Mouse (Mus musculus): ENCODE measurements around the gene Orai1. TPM values are rescaled to one million over a fixed set of nuclear protein-coding genes. Genes with fewer than 3 reads are reported as not detected.

Orai1 gene
- polyA plus RNA-seq, 1 experiment from 2014 or later, result 16.8 TPM

- H3K9me3 ChIP-seq (replicated peaks; ENCODE audit: control insufficient read depth, low read length), result no peaks in the 10 kb centered on the region
- H3K4me2 ChIP-seq (ENCODE audit: low read depth, low read length), result peak overlapping the region; percentile 7; the same call in 1 of the 2 replicates
- WGBS, result 28% methylated on average over 11 of the region's 11 CpGs
- H3K9ac ChIP-seq (ENCODE audit: low read length), result 0 out of 2 replicates have a peak overlapping the region, but pooled peaks have one; percentile 12
- no peak for ATAC-seq (replicated peaks; ENCODE audit: extremely low read depth, insufficient read depth, low FRiP score)
- no peak overlapping the region for H3K4me3 ChIP-seq (ENCODE audit: low read length)
- H3K36me3 ChIP-seq (ENCODE audit: control insufficient read depth, insufficient read depth), result no peaks in the 10 kb centered on the region
- H3K27me3 ChIP-seq (ENCODE audit: control insufficient read depth, insufficient read depth, low read length), result no peaks in the 10 kb centered on the region
- peaks cover 17% of the 10 kb centered on the region for H3K4me1 ChIP-seq (ENCODE audit: control insufficient read depth, insufficient read depth, low read length)
- no peak overlapping the region for H3K27ac ChIP-seq (ENCODE audit: low read length)
Measured at GRCm38 (mm10) chr5:123009873-123010272, 5.0 kb upstream of the Orai1 start.

GRCm38 (mm10) chr5:123010806-123011205 lies 4.1 kb upstream of the Orai1 start:
- no peaks in the 10 kb centered on the region for H3K9me3 ChIP-seq (replicated peaks; ENCODE audit: control insufficient read depth, low read length)
- WGBS, result 94% methylated on average over 6 of the region's 6 CpGs
- no peak overlapping the region for H3K27ac ChIP-seq (ENCODE audit: low read length)
- H3K27me3 ChIP-seq (ENCODE audit: control insufficient read depth, insufficient read depth, low read length), result no peaks in the 10 kb centered on the region
- H3K36me3 ChIP-seq (ENCODE audit: control insufficient read depth, insufficient read depth), result no peaks in the 10 kb centered on the region
- no peak overlapping the region for H3K9ac ChIP-seq (ENCODE audit: low read length)
- H3K4me1 ChIP-seq (ENCODE audit: control insufficient read depth, insufficient read depth, low read length), result peaks cover 21% of the 10 kb centered on the region
- H3K4me3 ChIP-seq (ENCODE audit: low read length), result no peak overlapping the region
- ATAC-seq (replicated peaks; ENCODE audit: extremely low read depth, insufficient read depth, low FRiP score), result no peak
- H3K4me2 ChIP-seq (ENCODE audit: low read depth, low read length), result no peak overlapping the region

- H3K4me3 ChIP-seq (ENCODE audit: low read length), result no peak overlapping the region
Measured at GRCm38 (mm10) chr5:123011705-123012104, 3.2 kb upstream of the Orai1 start.

GRCm38 (mm10) chr5:123013599-123014315 lies 1.1 kb upstream of the Orai1 start:
- 56% methylated on average over 9 of the region's 9 CpGs for WGBS
- ATAC-seq (replicated peaks; ENCODE audit: extremely low read depth, insufficient read depth, low FRiP score), result no peak
- H3K36me3 ChIP-seq (ENCODE audit: control insufficient read depth, insufficient read depth), result no peaks in the 10 kb centered on the region
- H3K27me3 ChIP-seq (ENCODE audit: control insufficient read depth, insufficient read depth, low read length), result no peaks in the 10 kb centered on the region
- peaks cover 43% of the 10 kb centered on the region for H3K4me1 ChIP-seq (ENCODE audit: control insufficient read depth, insufficient read depth, low read length)
- no peak overlapping the region for H3K9ac ChIP-seq (ENCODE audit: low read length)
- H3K4me2 ChIP-seq (ENCODE audit: low read depth, low read length), result no peak overlapping the region
- no peak overlapping the region for H3K4me3 ChIP-seq (ENCODE audit: low read length)
- no peak overlapping the region for H3K27ac ChIP-seq (ENCODE audit: low read length)
- no peaks in the 10 kb centered on the region for H3K9me3 ChIP-seq (replicated peaks; ENCODE audit: control insufficient read depth, low read length)

More at GRCm38 (mm10) chr5:123011705-123012104, 3.2 kb upstream of the Orai1 start:
- Histone ChIP-seq H3K27me3 (ENCODE audit: control insufficient read depth, insufficient read depth, low read length) (no peaks in the 10 kb centered on the region), H3K9me3 (replicated peaks; ENCODE audit: control insufficient read depth, low read length) (no peaks in the 10 kb centered on the region), H3K4me1 (ENCODE audit: control insufficient read depth, insufficient read depth, low read length) (peaks cover 29% of the 10 kb centered on the region), H3K27ac (ENCODE audit: low read length) (no peak overlapping the region), H3K4me2 (ENCODE audit: low read depth, low read length) (no peak overlapping the region), H3K9ac (ENCODE audit: low read length) (no peak overlapping the region), H3K36me3 (ENCODE audit: control insufficient read depth, insufficient read depth) (no peaks in the 10 kb centered on the region)
- ATAC-seq (replicated peaks; ENCODE audit: extremely low read depth, insufficient read depth, low FRiP score), result no peak
- 92% methylated on average over 9 of the region's 9 CpGs for WGBS

GRCm38 (mm10) chr5:123015915-123016314 lies 1.0 kb downstream of the Orai1 start:
- WGBS, result 17% methylated on average over 8 of the region's 8 CpGs

GRCm38 (mm10) chr5:123017504-123017903 lies 2.6 kb downstream of the Orai1 start:
- Histone ChIP-seq H3K9me3 (replicated peaks; ENCODE audit: control insufficient read depth, low read length) (no peaks in the 10 kb centered on the region), H3K27ac (ENCODE audit: low read length) (no peak overlapping the region), H3K27me3 (ENCODE audit: control insufficient read depth, insufficient read depth, low read length) (no peaks in the 10 kb centered on the region), H3K4me2 (ENCODE audit: low read depth, low read length) (no peak overlapping the region; the same call in 1 of the 2 replicates), H3K4me3 (ENCODE audit: low read length) (no peak overlapping the region), H3K4me1 (ENCODE audit: control insufficient read depth, insufficient read depth, low read length) (peaks cover 45% of the 10 kb centered on the region), H3K36me3 (ENCODE audit: control insufficient read depth, insufficient read depth) (no peaks in the 10 kb centered on the region), H3K9ac (ENCODE audit: low read length) (no peak overlapping the region)
- no peak for ATAC-seq (replicated peaks; ENCODE audit: extremely low read depth, insufficient read depth, low FRiP score)
- 71% methylated on average over 4 of the region's 4 CpGs for WGBS

More at GRCm38 (mm10) chr5:123015915-123016314, 1.0 kb downstream of the Orai1 start:
- peak overlapping the region; percentile 71 for H3K4me2 ChIP-seq (ENCODE audit: low read depth, low read length)
- peak overlapping the region; percentile 69 for H3K4me3 ChIP-seq (ENCODE audit: low read length)
- no peaks in the 10 kb centered on the region for H3K27me3 ChIP-seq (ENCODE audit: control insufficient read depth, insufficient read depth, low read length)
- no peaks in the 10 kb centered on the region for H3K36me3 ChIP-seq (ENCODE audit: control insufficient read depth, insufficient read depth)
- H3K4me1 ChIP-seq (ENCODE audit: control insufficient read depth, insufficient read depth, low read length), result peaks cover 45% of the 10 kb centered on the region
- ATAC-seq (replicated peaks; ENCODE audit: extremely low read depth, insufficient read depth, low FRiP score), result no peak
- H3K9ac ChIP-seq (ENCODE audit: low read length), result peak overlapping the region; percentile 91
- H3K9me3 ChIP-seq (replicated peaks; ENCODE audit: control insufficient read depth, low read length), result no peaks in the 10 kb centered on the region
- peak overlapping the region; percentile 95 for H3K27ac ChIP-seq (ENCODE audit: low read length)

GRCm38 (mm10) chr5:123019336-123020016 lies 4.6 kb downstream of the Orai1 start:
- H3K36me3 ChIP-seq (ENCODE audit: control insufficient read depth, insufficient read depth), result no peaks in the 10 kb centered on the region
- no peaks in the 10 kb centered on the region for H3K27me3 ChIP-seq (ENCODE audit: control insufficient read depth, insufficient read depth, low read length)
- WGBS, result 23% methylated on average over 10 of the region's 10 CpGs
- ATAC-seq (replicated peaks; ENCODE audit: extremely low read depth, insufficient read depth, low FRiP score), result no peak
- H3K9ac ChIP-seq (ENCODE audit: low read length), result peak overlapping the region; percentile 45; the same call in 1 of the 2 replicates
- peak overlapping the region; percentile 80 for H3K27ac ChIP-seq (ENCODE audit: low read length)
- no peaks in the 10 kb centered on the region for H3K9me3 ChIP-seq (replicated peaks; ENCODE audit: control insufficient read depth, low read length)
- peaks cover 48% of the 10 kb centered on the region for H3K4me1 ChIP-seq (ENCODE audit: control insufficient read depth, insufficient read depth, low read length)
- H3K4me3 ChIP-seq (ENCODE audit: low read length), result no peak overlapping the region
- H3K4me2 ChIP-seq (ENCODE audit: low read depth, low read length), result peak overlapping the region; percentile 44

GRCm38 (mm10) chr5:123020426-123020825 lies 5.6 kb downstream of the Orai1 start:
- Histone ChIP-seq H3K9me3 (replicated peaks; ENCODE audit: control insufficient read depth, low read length) (no peaks in the 10 kb centered on the region), H3K27me3 (ENCODE audit: control insufficient read depth, insufficient read depth, low read length) (no peaks in the 10 kb centered on the region), H3K4me3 (ENCODE audit: low read length) (no peak overlapping the region), H3K36me3 (ENCODE audit: control insufficient read depth, insufficient read depth) (no peaks in the 10 kb centered on the region), H3K4me2 (ENCODE audit: low read depth, low read length) (no peak overlapping the region), H3K27ac (ENCODE audit: low read length) (no peak overlapping the region; the same call in 1 of the 2 replicates), H3K9ac (ENCODE audit: low read length) (no peak overlapping the region), H3K4me1 (ENCODE audit: control insufficient read depth, insufficient read depth, low read length) (peaks cover 48% of the 10 kb centered on the region)
- ATAC-seq (replicated peaks; ENCODE audit: extremely low read depth, insufficient read depth, low FRiP score), result no peak
- WGBS, result 94% methylated on average over 5 of the region's 5 CpGs

GRCm38 (mm10) chr5:123021438-123021837 lies 6.6 kb downstream of the Orai1 start:
- Histone ChIP-seq H3K9ac (ENCODE audit: low read length) (no peak overlapping the region), H3K27me3 (ENCODE audit: control insufficient read depth, insufficient read depth, low read length) (no peaks in the 10 kb centered on the region), H3K9me3 (replicated peaks; ENCODE audit: control insufficient read depth, low read length) (no peaks in the 10 kb centered on the region), H3K4me3 (ENCODE audit: low read length) (no peak overlapping the region), H3K4me1 (ENCODE audit: control insufficient read depth, insufficient read depth, low read length) (peaks cover 41% of the 10 kb centered on the region), H3K36me3 (ENCODE audit: control insufficient read depth, insufficient read depth) (no peaks in the 10 kb centered on the region), H3K4me2 (ENCODE audit: low read depth, low read length) (no peak overlapping the region), H3K27ac (ENCODE audit: low read length) (no peak overlapping the region)
- WGBS, result 88% methylated on average over 7 of the region's 7 CpGs
- ATAC-seq (replicated peaks; ENCODE audit: extremely low read depth, insufficient read depth, low FRiP score), result no peak
